Mouse (Mus musculus) 3T3-L1 (cell line): ENCODE data around the gene Rmi1.
A peak's percentile ranks its signal among the peaks of the same experiment; 100 is the strongest.
"Not testable (repeated sequence)": the region's sequence is repeated elsewhere in the genome, so short reads cannot be mapped to it uniquely, and the experiment has no call there.

Experiments used
- DNase-seq: peaks from one replicate; pipeline ENCODE4 v3.0.0-alpha.2; 2015; ENCODE audit warnings: low read depth, low spot score

The Rmi1 gene

GRCm38 (mm10) chr13:58401135-58402002 lies 679 bp upstream of the Rmi1 start:
- peak; percentile 63 for DNase-seq

- DNase-seq: no peak
Observed at GRCm38 (mm10) chr13:58402744-58403110, 679 bp downstream of the Rmi1 start.

GRCm38 (mm10) chr13:58403243-58403642 lies 1.2 kb downstream of the Rmi1 start, which contains the start of gene Hnrnpk:
Gene Hnrnpk (minus strand): TSS chr13:58403343.
- DNase-seq: not testable (repeated sequence)

- DNase-seq: no peak
Observed at GRCm38 (mm10) chr13:58411073-58411472, 9.0 kb downstream of the Rmi1 start.

- peak; percentile 12 for DNase-seq
Observed at GRCm38 (mm10) chr13:58415374-58415773, 13.3 kb downstream of the Rmi1 start.

GRCm38 (mm10) chr13:58415838-58416237 lies 13.8 kb downstream of the Rmi1 start:
- DNase-seq: no peak

- no peak for DNase-seq
Observed at GRCm38 (mm10) chr13:58418656-58419055, 16.6 kb downstream of the Rmi1 start.

- DNase-seq: no peak
Observed at GRCm38 (mm10) chr13:58419266-58419665, 17.2 kb downstream of the Rmi1 start.

GRCm38 (mm10) chr13:58421026-58421425 lies 19.0 kb downstream of the Rmi1 start:
- no peak for DNase-seq

- DNase-seq: no peak
Observed at GRCm38 (mm10) chr13:58422242-58422641, 20.2 kb downstream of the Rmi1 start.

- DNase-seq: peak; percentile 63
Observed at GRCm38 (mm10) chr13:58423061-58423660, 21.1 kb downstream of the Rmi1 start.

- no peak for DNase-seq
Observed at GRCm38 (mm10) chr13:58439716-58440115, 37.7 kb downstream of the Rmi1 start.

- DNase-seq: no peak
Observed at GRCm38 (mm10) chr13:58443326-58443725, 41.3 kb downstream of the Rmi1 start.

GRCm38 (mm10) chr13:58443787-58444186 lies 41.7 kb downstream of the Rmi1 start:
- peak; percentile 64 for DNase-seq

- no peak for DNase-seq
Observed at GRCm38 (mm10) chr13:58446541-58446940, 44.5 kb downstream of the Rmi1 start.

- DNase-seq: no peak
Observed at GRCm38 (mm10) chr13:58450459-58451182, 48.6 kb downstream of the Rmi1 start.

GRCm38 (mm10) chr13:58452246-58452645 lies 50.2 kb downstream of the Rmi1 start:
- no peak for DNase-seq

- DNase-seq: no peak
Observed at GRCm38 (mm10) chr13:58452651-58453413, 50.8 kb downstream of the Rmi1 start.

GRCm38 (mm10) chr13:58453541-58453940 lies 51.5 kb downstream of the Rmi1 start:
- DNase-seq: no peak

- DNase-seq: no peak
Observed at GRCm38 (mm10) chr13:58456547-58456946, 54.5 kb downstream of the Rmi1 start.

- DNase-seq: peak; percentile 88
Observed at GRCm38 (mm10) chr13:58458811-58459210, 56.8 kb downstream of the Rmi1 start.
